Mouse (Mus musculus): ENCODE results near the gene Tiparp. TPM values are rescaled to one million over a fixed set of nuclear protein-coding genes. Genes with fewer than 3 reads are reported as not detected.

Gene Tiparp
- polyA plus RNA-seq, 1 experiment from 2014 or later, result 31.1 TPM

DNA sequence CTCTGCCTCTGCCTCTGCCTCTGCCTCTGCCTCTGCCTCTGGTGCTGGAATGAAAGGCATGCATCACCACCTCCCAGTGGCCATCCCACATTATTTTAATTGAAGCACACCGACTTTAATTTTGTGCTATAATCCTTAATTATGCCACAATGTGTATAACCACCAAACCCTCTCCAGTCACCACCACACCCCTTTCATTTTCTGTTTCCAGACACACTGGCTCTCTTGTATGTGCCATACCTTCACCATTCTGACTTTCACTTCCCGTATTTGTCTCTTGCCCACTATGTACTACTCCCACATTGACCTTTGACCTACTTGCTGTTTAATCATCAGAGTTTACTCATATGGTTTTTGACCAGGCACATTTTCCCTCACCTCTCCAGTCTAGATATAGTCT lies 12.5 kb upstream of the Tiparp start:
- Histone ChIP-seq H3K4me1 (replicated peaks) (peaks cover 5% of the 10 kb centered on the region), H3K36me3 (no peaks in the 10 kb centered on the region), H3K9ac (no peak overlapping the region), H3K4me2 (no peak overlapping the region), H3K4me3 (no peak overlapping the region), H3K27me3 (no peaks in the 10 kb centered on the region), H3K9me3 (no peaks in the 10 kb centered on the region), H3K27ac (replicated peaks) (no peak overlapping the region)
- no peak for ATAC-seq (ENCODE audit: low FRiP score, low read depth)
- 88% methylated on average over 2 of the region's 2 CpGs for WGBS

DNA sequence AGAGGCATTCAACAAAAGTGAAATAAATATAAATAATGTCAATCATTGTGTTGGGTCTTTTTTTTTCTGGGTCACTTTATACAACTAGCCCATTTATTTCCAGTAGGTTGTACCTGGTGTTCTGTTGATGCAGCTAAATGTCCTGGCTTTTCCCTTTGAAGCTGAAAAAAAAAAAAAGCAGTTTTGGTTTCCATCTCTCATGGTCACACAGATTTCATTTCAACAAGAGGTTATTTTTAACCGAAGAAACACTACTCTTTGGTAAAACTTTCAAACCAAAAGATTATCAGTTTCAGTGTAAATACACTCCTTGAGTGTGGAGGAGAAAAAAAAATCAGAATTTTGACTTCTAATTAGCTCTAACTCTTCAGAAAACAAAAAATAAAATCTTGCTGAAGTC lies 11.7 kb upstream of the Tiparp start:
- Histone ChIP-seq H3K4me1 (replicated peaks) (peaks cover 5% of the 10 kb centered on the region), H3K4me2 (no peak overlapping the region), H3K27me3 (no peaks in the 10 kb centered on the region), H3K4me3 (no peak overlapping the region), H3K9me3 (no peaks in the 10 kb centered on the region), H3K36me3 (no peaks in the 10 kb centered on the region), H3K9ac (no peak overlapping the region), H3K27ac (replicated peaks) (no peak overlapping the region)
- no peak for ATAC-seq (ENCODE audit: low FRiP score, low read depth)
- WGBS, result 86% methylated on average over 1 of the region's 1 CpGs

DNA sequence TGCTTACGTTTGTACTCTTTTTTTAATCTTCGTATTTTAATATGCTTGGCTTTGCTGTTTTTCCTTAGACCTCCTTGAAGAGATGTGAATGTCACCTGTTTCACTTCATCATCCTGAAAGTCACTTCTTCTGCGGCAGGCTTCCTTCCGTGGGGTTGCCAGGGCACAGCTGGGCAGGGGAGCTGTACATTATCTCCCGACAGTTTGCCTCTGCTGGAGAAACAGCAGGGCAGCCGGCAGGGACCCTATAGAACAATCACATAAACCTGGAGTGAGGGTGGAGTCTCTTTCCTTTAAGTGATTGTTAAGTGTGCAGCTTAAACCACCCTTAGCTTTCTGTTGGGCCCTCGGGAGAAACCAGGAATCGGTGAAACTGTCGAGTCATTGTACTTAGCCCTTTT lies 11.1 kb upstream of the Tiparp start:
- WGBS, result 21% methylated on average over 9 of the region's 9 CpGs
- Histone ChIP-seq H3K4me3 (no peak overlapping the region), H3K4me2 (no peak overlapping the region), H3K27me3 (no peaks in the 10 kb centered on the region), H3K27ac (replicated peaks) (no peak overlapping the region), H3K36me3 (no peaks in the 10 kb centered on the region), H3K4me1 (replicated peaks) (peaks cover 5% of the 10 kb centered on the region), H3K9me3 (no peaks in the 10 kb centered on the region), H3K9ac (no peak overlapping the region)
- no peak for ATAC-seq (ENCODE audit: low FRiP score, low read depth)

DNA sequence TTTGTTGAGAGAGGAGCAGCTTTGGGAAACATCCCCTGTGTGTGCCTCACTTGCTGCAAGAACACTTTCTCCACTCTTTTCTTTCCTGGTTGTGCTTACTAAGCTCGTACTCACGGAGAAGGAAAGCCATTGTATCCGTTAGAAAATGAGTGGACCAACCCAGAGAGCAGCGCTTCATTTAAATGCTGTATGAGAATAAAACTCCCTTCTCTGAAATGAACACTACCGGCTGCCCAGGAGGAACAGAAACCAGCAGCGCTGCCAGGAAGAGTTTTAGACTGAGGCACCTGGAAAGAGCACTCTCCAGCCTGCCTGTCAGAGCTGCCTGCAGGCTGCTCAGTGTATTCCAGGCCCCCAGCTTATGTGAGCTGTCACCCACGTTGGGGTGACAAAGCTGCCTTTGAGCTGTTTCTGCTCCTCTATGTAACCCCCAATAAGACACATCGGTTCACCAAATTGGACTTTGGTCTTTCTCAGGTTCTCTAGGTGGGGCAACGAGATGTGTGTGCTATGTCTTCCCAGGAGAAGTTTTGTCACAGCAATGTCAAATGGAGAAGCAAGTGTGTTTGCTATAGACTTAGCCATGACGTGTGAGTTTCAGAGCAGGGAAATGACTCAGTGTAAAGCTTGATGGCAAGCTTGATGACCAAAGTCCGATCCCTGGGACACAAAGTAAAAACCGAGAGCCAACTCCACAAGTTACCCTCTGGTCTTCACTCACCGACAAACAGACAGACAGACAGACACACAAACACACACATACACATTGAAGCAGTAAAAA lies 10.3 kb upstream of the Tiparp start:
- Histone ChIP-seq H3K4me1 (replicated peaks) (peaks cover 5% of the 10 kb centered on the region), H3K9me3 (no peaks in the 10 kb centered on the region), H3K4me2 (peak overlapping the region; percentile 12; the same call in 1 of the 2 replicates), H3K27ac (replicated peaks) (no peak overlapping the region), H3K9ac (no peak overlapping the region), H3K27me3 (no peaks in the 10 kb centered on the region), H3K4me3 (no peak overlapping the region), H3K36me3 (no peaks in the 10 kb centered on the region)
- 53% methylated on average over 13 of the region's 13 CpGs for WGBS
- ATAC-seq (ENCODE audit: low FRiP score, low read depth), result no peak

DNA sequence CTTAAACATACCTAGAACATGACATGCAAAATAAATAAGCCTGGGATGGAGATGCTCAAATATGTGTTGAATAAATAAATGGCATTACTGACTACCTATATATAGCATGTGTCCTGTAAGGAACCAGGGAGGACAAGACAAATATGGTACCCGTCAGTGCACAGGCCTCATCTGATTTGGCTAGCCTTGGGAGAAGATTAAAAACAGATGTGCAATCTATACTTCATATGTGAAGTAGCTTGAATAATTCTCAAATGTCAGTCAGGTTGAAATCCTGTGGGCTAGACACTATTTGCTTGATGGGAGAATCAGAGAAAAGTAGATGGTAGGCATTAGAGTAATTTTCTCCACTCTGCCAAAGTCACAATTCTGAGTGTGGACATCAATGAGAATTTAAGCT lies 6.8 kb upstream of the Tiparp start:
- H3K27ac ChIP-seq (replicated peaks), result no peak overlapping the region
- ATAC-seq (ENCODE audit: low FRiP score, low read depth), result no peak
- H3K4me2 ChIP-seq, result no peak overlapping the region
- 88% methylated on average over 1 of the region's 1 CpGs for WGBS
- H3K9ac ChIP-seq, result no peak overlapping the region
- peaks cover 5% of the 10 kb centered on the region for H3K4me1 ChIP-seq (replicated peaks)
- no peaks in the 10 kb centered on the region for H3K27me3 ChIP-seq
- no peaks in the 10 kb centered on the region for H3K36me3 ChIP-seq
- no peaks in the 10 kb centered on the region for H3K9me3 ChIP-seq
- H3K4me3 ChIP-seq, result no peak overlapping the region

DNA sequence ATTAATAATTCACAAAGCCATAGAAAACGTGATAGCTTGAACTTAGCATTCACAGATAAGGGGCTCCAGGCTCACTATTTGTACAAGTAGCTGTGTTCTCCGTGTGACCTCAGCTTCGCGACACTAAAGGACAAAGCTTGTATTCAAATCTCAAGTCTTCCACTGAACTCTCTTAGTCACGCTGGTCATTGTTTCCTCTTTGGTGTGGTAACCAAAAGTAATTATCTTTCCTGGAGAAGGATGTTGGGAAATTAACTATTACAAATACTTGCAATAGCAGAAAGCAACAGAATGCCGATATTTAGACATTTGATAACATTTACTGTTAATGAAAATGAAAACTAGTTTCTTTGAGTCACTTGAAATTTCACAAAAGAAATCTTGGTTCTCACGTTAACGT lies 4.8 kb upstream of the Tiparp start:
- Histone ChIP-seq H3K4me3 (no peak overlapping the region), H3K9me3 (no peaks in the 10 kb centered on the region), H3K36me3 (no peaks in the 10 kb centered on the region), H3K27ac (replicated peaks) (no peak overlapping the region), H3K27me3 (no peaks in the 10 kb centered on the region), H3K4me1 (replicated peaks) (no peaks in the 10 kb centered on the region), H3K4me2 (no peak overlapping the region), H3K9ac (no peak overlapping the region)
- WGBS, result 45% methylated on average over 8 of the region's 8 CpGs
- no peak for ATAC-seq (ENCODE audit: low FRiP score, low read depth)

DNA sequence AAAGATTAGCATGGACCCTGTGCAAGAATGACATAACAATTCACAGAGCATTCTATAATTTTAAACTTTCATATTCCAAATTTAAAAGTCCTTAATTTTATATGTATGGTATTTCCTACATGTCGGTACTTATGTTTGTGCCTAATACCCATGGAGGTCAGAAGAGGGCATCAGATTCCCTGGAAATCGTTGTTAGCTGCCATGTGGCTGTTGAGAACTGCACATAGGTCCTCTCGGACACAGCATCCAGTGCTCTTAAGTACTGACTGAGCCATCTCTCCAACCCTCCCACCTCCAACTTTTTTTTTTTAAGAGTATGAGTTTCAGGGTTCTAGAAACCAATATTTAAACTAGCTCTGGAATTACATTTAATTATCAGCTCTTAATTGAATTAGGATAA lies 2.5 kb upstream of the Tiparp start:
- no peak overlapping the region for H3K9ac ChIP-seq
- ATAC-seq (ENCODE audit: low FRiP score, low read depth), result no peak
- H3K27ac ChIP-seq (replicated peaks), result no peak overlapping the region
- 80% methylated on average over 3 of the region's 3 CpGs for WGBS
- no peaks in the 10 kb centered on the region for H3K36me3 ChIP-seq
- no peaks in the 10 kb centered on the region for H3K27me3 ChIP-seq
- H3K4me3 ChIP-seq, result no peak overlapping the region
- no peak overlapping the region for H3K4me2 ChIP-seq
- peaks cover 6% of the 10 kb centered on the region; the same call in 1 of the 2 replicates for H3K4me1 ChIP-seq (replicated peaks)
- H3K9me3 ChIP-seq, result no peaks in the 10 kb centered on the region

DNA sequence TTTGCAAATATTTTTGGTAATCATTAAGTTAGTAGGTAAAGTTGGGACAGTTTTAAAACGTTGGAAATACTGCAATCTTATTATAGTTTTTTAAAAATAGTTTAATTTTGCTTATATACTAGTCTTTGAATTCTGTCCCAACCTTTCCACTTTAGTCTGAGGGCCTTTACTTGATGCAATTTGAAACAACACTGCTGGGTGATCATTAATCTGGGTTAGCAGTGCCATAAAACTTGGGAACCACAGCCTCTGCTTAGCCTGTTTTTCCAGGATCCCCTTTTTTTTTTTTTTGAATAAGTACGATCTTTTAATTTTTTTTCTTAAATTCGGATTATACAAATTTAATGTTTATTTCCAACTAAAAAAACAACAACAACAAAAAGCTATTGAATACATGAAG lies 1.0 kb upstream of the Tiparp start:
- peak overlapping the region; percentile 96 for H3K4me3 ChIP-seq
- ATAC-seq (ENCODE audit: low FRiP score, low read depth), result no peak
- peak overlapping the region; percentile 99 for H3K27ac ChIP-seq (replicated peaks)
- peak overlapping the region; percentile 89 for H3K4me2 ChIP-seq
- peak overlapping the region; percentile 80 for H3K9ac ChIP-seq
- H3K27me3 ChIP-seq, result no peaks in the 10 kb centered on the region
- 15% methylated on average over 3 of the region's 3 CpGs for WGBS
- no peaks in the 10 kb centered on the region for H3K36me3 ChIP-seq
- peaks cover 6% of the 10 kb centered on the region; the same call in 1 of the 2 replicates for H3K4me1 ChIP-seq (replicated peaks)
- H3K9me3 ChIP-seq, result no peaks in the 10 kb centered on the region

DNA sequence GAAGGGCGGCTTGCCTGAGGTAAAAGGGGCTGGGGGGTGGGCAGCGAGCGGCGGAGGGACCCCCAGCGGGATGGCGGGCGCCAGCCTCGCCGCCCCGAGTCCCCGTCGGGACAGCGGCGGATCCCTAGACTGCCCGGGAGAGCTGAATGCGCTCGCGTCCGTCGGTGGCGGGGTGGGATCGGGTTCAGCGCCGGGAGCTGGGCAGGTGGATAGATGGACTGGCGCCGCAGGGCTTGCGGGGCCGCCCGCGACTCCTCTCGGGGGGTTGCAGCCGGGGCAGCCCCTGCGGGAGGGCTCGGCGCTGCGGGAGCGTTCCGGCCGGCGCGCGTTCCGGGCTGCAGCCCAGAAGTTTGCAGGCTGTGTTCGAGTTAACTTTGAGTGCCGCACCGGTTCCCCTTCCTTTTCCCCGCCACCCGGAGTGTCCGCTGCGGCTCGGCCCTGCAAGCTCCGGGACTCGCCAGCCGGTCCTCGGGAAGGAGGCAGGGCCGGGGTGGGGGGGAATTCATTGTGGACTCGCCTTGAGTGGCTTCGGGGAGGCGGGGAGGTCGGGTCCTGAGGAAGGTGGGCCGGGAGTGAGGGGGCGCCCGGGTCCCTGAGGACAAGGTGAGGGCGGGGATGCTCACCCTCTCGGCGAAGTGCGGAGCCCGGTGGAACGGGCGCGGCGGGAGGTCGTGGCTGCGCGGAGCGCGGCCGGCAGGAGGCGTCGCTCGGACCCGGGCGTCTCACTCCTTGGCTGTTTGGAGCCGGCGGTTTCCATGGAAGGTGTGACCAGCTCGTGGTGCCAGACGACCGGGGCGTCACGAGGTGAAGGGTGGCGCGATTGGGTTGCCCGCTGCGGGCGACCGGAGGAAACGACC lies 632 bp downstream of the Tiparp start:
- 0 out of 2 replicates have a peak, but pooled peaks cover 3% of the 10 kb centered on the region for H3K36me3 ChIP-seq
- peak overlapping the region; percentile 96 for H3K4me3 ChIP-seq
- WGBS, result under 1% methylated on average over 87 of the region's 97 CpGs
- H3K4me2 ChIP-seq, result peak overlapping the region; percentile 89
- ATAC-seq (ENCODE audit: low FRiP score, low read depth), result peak; percentile 57
- no peaks in the 10 kb centered on the region for H3K9me3 ChIP-seq
- peak overlapping the region; percentile 99 for H3K27ac ChIP-seq (replicated peaks)
- H3K4me1 ChIP-seq (replicated peaks), result peaks cover 10% of the 10 kb centered on the region
- H3K27me3 ChIP-seq, result no peaks in the 10 kb centered on the region
- H3K9ac ChIP-seq, result peak overlapping the region; percentile 89

DNA sequence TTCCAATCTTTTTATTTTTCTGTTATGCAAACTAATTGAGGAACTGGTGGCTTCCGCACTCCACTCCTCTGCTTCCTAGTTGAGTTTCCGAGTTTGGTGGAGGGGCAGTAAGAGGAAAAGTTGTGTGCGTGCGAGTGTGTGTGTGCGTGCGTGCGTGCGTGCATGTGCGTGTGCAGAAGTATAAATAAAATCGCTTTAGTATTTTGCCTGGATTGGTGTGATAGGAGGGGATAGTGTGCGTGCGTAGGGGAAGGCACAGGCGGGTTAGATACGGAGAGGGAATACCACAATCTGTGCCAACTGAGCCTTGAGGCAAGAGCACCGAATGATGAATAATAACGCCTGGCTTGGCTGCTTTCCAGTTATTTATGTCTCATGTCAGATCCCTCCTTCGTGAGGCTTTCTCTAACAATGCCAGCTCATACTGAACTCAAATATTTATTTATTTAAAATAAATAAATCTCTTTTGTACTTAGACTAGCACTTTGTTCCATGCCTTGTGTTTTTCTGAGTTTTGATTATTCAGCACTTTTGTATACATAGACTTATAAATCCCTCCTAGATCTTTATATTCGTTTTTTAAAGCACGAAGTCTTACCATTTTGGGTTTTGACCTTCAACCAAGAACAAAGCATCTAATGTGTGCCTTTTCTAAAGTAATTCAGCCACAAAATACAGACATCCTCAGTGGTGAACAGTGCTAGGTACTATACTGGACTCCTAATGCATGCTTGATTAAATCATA lies 1.4 kb downstream of the Tiparp start:
- peak overlapping the region; percentile 99 for H3K27ac ChIP-seq (replicated peaks)
- WGBS, result 2% methylated on average over 19 of the region's 19 CpGs
- H3K9ac ChIP-seq, result peak overlapping the region; percentile 89
- H3K4me1 ChIP-seq (replicated peaks), result peaks cover 17% of the 10 kb centered on the region
- H3K4me3 ChIP-seq, result peak overlapping the region; percentile 96
- peak overlapping the region; percentile 89 for H3K4me2 ChIP-seq
- no peaks in the 10 kb centered on the region for H3K27me3 ChIP-seq
- H3K36me3 ChIP-seq, result 0 out of 2 replicates have a peak, but pooled peaks cover 3% of the 10 kb centered on the region
- no peaks in the 10 kb centered on the region for H3K9me3 ChIP-seq
- ATAC-seq (ENCODE audit: low FRiP score, low read depth), result peak; percentile 6; the same call in 1 of the 2 replicates

DNA sequence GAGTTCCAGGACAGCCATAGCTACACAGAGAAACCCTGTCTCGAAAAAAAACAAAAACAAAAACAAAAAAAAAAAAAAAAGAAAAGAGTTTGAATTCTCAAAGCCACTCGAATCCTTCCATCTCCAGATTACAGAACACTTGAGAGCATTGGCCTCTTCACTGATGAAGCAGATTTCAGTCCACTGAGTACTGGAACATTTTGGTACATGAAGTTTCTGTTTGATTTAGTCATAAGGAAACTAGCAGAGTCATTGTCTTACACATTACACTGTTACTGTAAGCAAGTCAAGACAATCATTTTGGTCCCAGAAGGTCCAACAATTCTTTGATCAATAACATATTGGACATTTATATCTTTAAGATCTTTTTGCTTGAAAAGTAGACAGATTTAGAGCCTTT lies 4.8 kb downstream of the Tiparp start:
- Histone ChIP-seq H3K9ac (no peak overlapping the region), H3K4me2 (no peak overlapping the region), H3K27me3 (no peaks in the 10 kb centered on the region), H3K27ac (replicated peaks) (no peak overlapping the region), H3K4me1 (replicated peaks) (peaks cover 28% of the 10 kb centered on the region), H3K4me3 (no peak overlapping the region), H3K36me3 (0 out of 2 replicates have a peak, but pooled peaks cover 3% of the 10 kb centered on the region), H3K9me3 (no peaks in the 10 kb centered on the region)
- ATAC-seq (ENCODE audit: low FRiP score, low read depth), result no peak
- WGBS, result 96% methylated on average over 2 of the region's 2 CpGs

Data from hindbrain, embryonic 15.5 days (tissue).